Mouse (Mus musculus): ENCODE measurements at regions not wholly inside any gene's neighbourhood (a gene's known extent, or its start where the extent isn't known, plus 50 kb on each side); places are given as distances from the start of the nearest gene placed in this dataset.

- no peak for DNase-seq (ENCODE audit: extremely low spot score in 1 of 2, low spot score in 1 of 2)
Measured at GRCm38 (mm10) chr13:92972891-92973290, 128.3 kb downstream of the Mtx3 start.

DNA sequence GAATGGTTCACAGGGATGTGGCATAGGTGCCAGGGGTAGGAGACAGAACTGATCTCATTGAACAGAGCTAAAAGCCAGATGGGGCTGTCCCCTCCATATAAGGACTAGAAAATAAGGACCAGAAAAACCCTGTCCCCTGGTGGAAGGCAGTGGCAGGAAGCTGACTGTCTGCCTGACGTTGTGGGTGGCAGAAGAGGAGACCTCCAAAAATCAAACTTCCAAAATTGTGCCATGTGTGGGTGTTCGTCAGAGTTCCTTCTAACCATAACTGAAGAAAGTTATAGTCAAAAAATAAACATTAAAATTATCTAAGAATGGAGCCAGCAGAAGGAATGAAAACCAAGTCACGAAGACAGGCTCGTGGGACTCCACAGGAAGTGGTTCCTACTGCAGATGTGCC lies 129.2 kb downstream of the Mtx3 start:
- DNase-seq (ENCODE audit: extremely low spot score in 1 of 2, low spot score in 1 of 2): peak; percentile 66 to 77

GRCm38 (mm10) chr13:92986719-92987553 lies 142.4 kb downstream of the Mtx3 start:
- peak in 1 of 2 experiments; percentile 91 for DNase-seq (ENCODE audit: extremely low spot score in 1 of 2, low spot score in 1 of 2)

GRCm38 (mm10) chr13:92987691-92988090 lies 143.1 kb downstream of the Mtx3 start:
- peak in 1 of 2 experiments; percentile 67 for DNase-seq (ENCODE audit: extremely low spot score in 1 of 2, low spot score in 1 of 2)

- no peak for DNase-seq (ENCODE audit: extremely low spot score in 1 of 2, low spot score in 1 of 2)
Measured at GRCm38 (mm10) chr13:92988600-92988999, 144.0 kb downstream of the Mtx3 start.

- DNase-seq (ENCODE audit: extremely low spot score in 1 of 2, low spot score in 1 of 2): no peak
Measured at GRCm38 (mm10) chr13:92990316-92991206, 146.0 kb downstream of the Mtx3 start.
